Mouse (Mus musculus) heart, embryonic 16.5 days (tissue): ENCODE results near the gene Camkmt. TPM values are rescaled to one million over a fixed set of nuclear protein-coding genes. Genes with fewer than 3 reads are reported as not detected.

Experiments used
- ATAC-seq: fragments of 200-750 bp; cut with Nextera tagmentation; replicated peaks from 2 replicates; pipeline ENCODE4 v1.8.0; 2017; ENCODE audit warnings: moderate number of reproducible peaks; ENCODE audit not compliant: insufficient read depth, low FRiP score; ENCODE audit errors: extremely low read depth
- H3K27ac ChIP-seq: fragments of 300-500 bp; sonication (generic); 2 replicates; pipeline ENCODE4 v1.5.1; 2014; ENCODE audit warnings: mild to moderate bottlenecking, low read length, control low read depth, moderate library complexity
- H3K27me3 ChIP-seq: fragments of 300-500 bp; sonication (generic); 2 replicates; pipeline ENCODE4 v1.6.1; 2014; ENCODE audit warnings: low read length, mixed read lengths; ENCODE audit not compliant: control insufficient read depth, insufficient read depth
- H3K36me3 ChIP-seq: fragments of 300-500 bp; sonication (generic); 2 replicates; pipeline ENCODE4 v1.6.1; 2014; ENCODE audit not compliant: control insufficient read depth, insufficient read depth
- H3K4me1 ChIP-seq: fragments of 300-500 bp; sonication (generic); 2 replicates; pipeline ENCODE4 v1.6.1; 2014; ENCODE audit warnings: low read length, mixed read lengths; ENCODE audit not compliant: control insufficient read depth, insufficient read depth
- H3K4me2 ChIP-seq: fragments of 300-500 bp; sonication (generic); 2 replicates; pipeline ENCODE4 v1.6.1; 2014; ENCODE audit warnings: low read depth, mild to moderate bottlenecking, control low read depth, low read length
- H3K4me3 ChIP-seq: fragments of 300-500 bp; sonication (generic); 2 replicates; pipeline ENCODE4 v1.5.1; 2014; ENCODE audit warnings: mild to moderate bottlenecking, control low read depth, low read length
- H3K9ac ChIP-seq: fragments of 300-500 bp; sonication (generic); 2 replicates; pipeline ENCODE4 v1.6.1; 2014; ENCODE audit warnings: low read length, control low read depth
- H3K9me3 ChIP-seq: fragments of 300-500 bp; sonication (generic); replicated peaks from 2 replicates; pipeline ENCODE4 v1.6.1; 2016; ENCODE audit warnings: low read length; ENCODE audit not compliant: control insufficient read depth
- WGBS: fragments of 180-500 bp; shearing (Covaris S2); extraction: QIAGEN DNeasy Blood & Tissue Kit; methylation state at CpG from one replicate; pipeline ENCODE4 v1.1.7; 2014; 5-methylcytosine and 5-hydroxymethylcytosine counted together
- polyA plus RNA-seq: library from polyadenylated mRNA; unstranded; fragments of >200 nt; fragmentation: Nextera tagmentation; extraction: Ambion mirVana; gene quantifications from 2 replicates; pipeline ENCODE4 v1.2.1, GENCODE M21; 2015

The Camkmt gene
- polyA plus RNA-seq, 1 experiment from 2014 or later: 6.7 TPM

DNA sequence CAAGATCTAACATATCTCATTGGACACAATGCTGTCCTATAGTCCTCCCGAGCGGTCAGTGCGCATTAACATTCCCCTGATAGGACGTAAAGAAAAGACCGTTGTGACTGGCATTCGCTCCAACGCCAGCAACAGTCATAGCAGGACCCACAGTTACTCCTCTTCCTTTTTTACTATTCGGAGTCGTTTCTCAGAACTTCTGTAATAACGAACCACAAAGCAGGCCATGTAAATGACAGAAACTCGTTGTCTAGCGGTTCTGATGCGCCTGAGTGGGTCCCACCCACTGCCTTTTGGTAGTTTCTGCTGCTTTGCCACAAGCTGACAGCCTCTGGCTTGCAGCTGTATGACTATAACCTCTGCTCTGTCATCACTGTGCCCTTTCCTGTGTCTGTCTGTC is 253.1 kb downstream of the Camkmt start:
- Histone ChIP-seq H3K36me3 (no peaks in the 10 kb centered on the region), H3K27me3 (no peaks in the 10 kb centered on the region), H3K9ac (no peak overlapping the region), H3K27ac (no peak overlapping the region), H3K4me2 (no peak overlapping the region), H3K4me1 (no peaks in the 10 kb centered on the region), H3K9me3 (no peaks in the 10 kb centered on the region), H3K4me3 (no peak overlapping the region)
- no peak for ATAC-seq
- 85% methylated on average over 13 of the region's 13 CpGs for WGBS

- no peak for ATAC-seq
- 70% methylated on average over 6 of the region's 6 CpGs for WGBS
Measured at GRCm38 (mm10) chr17:85346701-85347100, 256.3 kb downstream of the Camkmt start.

GRCm38 (mm10) chr17:85349331-85349935 is 259.1 kb downstream of the Camkmt start:
- Histone ChIP-seq H3K9ac (no peak overlapping the region), H3K36me3 (no peaks in the 10 kb centered on the region), H3K4me1 (no peaks in the 10 kb centered on the region), H3K9me3 (no peaks in the 10 kb centered on the region), H3K27me3 (no peaks in the 10 kb centered on the region), H3K4me2 (no peak overlapping the region), H3K4me3 (no peak overlapping the region), H3K27ac (no peak overlapping the region)
- 62% methylated on average over 8 of the region's 8 CpGs for WGBS
- no peak for ATAC-seq

More at GRCm38 (mm10) chr17:85346701-85347100, 256.3 kb downstream of the Camkmt start:
- H3K4me2 ChIP-seq: no peak overlapping the region
- H3K4me1 ChIP-seq: no peaks in the 10 kb centered on the region
- H3K36me3 ChIP-seq: no peaks in the 10 kb centered on the region
- H3K9me3 ChIP-seq: no peaks in the 10 kb centered on the region
- no peaks in the 10 kb centered on the region for H3K27me3 ChIP-seq
- H3K4me3 ChIP-seq: no peak overlapping the region
- H3K27ac ChIP-seq: no peak overlapping the region
- H3K9ac ChIP-seq: no peak overlapping the region

DNA sequence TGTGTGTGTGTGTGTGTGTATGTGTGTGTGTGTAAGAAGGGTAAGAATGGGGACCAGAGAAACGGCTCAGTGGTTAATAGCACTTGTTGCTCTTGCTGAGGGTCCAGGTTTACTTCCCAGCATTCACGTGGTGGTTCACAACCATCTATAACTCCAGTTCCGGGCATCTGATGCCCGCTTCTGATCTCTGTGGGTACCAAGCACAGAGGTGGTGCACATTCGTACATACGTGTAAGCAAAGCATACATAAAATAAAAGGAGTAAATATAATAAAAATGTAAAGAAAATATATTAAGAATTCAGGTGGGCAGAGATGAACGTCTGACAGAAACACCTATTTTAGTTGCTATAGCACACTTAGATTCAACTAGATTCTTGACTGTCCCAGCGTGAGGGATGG is 260.9 kb downstream of the Camkmt start:
- Histone ChIP-seq H3K9me3 (no peaks in the 10 kb centered on the region), H3K27ac (no peak overlapping the region), H3K4me1 (no peaks in the 10 kb centered on the region), H3K36me3 (no peaks in the 10 kb centered on the region), H3K9ac (no peak overlapping the region), H3K27me3 (no peaks in the 10 kb centered on the region), H3K4me3 (no peak overlapping the region), H3K4me2 (no peak overlapping the region)
- no peak for ATAC-seq
- WGBS: 85% methylated on average over 8 of the region's 8 CpGs

GRCm38 (mm10) chr17:85352731-85353130 is 262.4 kb downstream of the Camkmt start:
- no peaks in the 10 kb centered on the region for H3K9me3 ChIP-seq
- H3K4me3 ChIP-seq: no peak overlapping the region
- no peak for ATAC-seq
- no peaks in the 10 kb centered on the region for H3K27me3 ChIP-seq
- H3K36me3 ChIP-seq: no peaks in the 10 kb centered on the region
- no peaks in the 10 kb centered on the region for H3K4me1 ChIP-seq
- no peak overlapping the region for H3K4me2 ChIP-seq
- no peak overlapping the region for H3K9ac ChIP-seq
- WGBS: 81% methylated on average over 7 of the region's 7 CpGs
- no peak overlapping the region for H3K27ac ChIP-seq

GRCm38 (mm10) chr17:85353191-85353590 is 262.8 kb downstream of the Camkmt start:
- 75% methylated on average over 6 of the region's 6 CpGs for WGBS
- Histone ChIP-seq H3K4me2 (no peak overlapping the region), H3K4me3 (no peak overlapping the region), H3K27ac (no peak overlapping the region), H3K9ac (no peak overlapping the region), H3K4me1 (no peaks in the 10 kb centered on the region), H3K36me3 (no peaks in the 10 kb centered on the region), H3K9me3 (no peaks in the 10 kb centered on the region), H3K27me3 (no peaks in the 10 kb centered on the region)
- ATAC-seq: no peak

GRCm38 (mm10) chr17:85353636-85354035 is 263.3 kb downstream of the Camkmt start:
- Histone ChIP-seq H3K9me3 (no peaks in the 10 kb centered on the region), H3K27me3 (no peaks in the 10 kb centered on the region), H3K27ac (no peak overlapping the region), H3K36me3 (no peaks in the 10 kb centered on the region), H3K4me2 (no peak overlapping the region), H3K4me3 (no peak overlapping the region), H3K4me1 (no peaks in the 10 kb centered on the region), H3K9ac (no peak overlapping the region)
- WGBS: 72% methylated on average over 10 of the region's 10 CpGs
- ATAC-seq: no peak

DNA sequence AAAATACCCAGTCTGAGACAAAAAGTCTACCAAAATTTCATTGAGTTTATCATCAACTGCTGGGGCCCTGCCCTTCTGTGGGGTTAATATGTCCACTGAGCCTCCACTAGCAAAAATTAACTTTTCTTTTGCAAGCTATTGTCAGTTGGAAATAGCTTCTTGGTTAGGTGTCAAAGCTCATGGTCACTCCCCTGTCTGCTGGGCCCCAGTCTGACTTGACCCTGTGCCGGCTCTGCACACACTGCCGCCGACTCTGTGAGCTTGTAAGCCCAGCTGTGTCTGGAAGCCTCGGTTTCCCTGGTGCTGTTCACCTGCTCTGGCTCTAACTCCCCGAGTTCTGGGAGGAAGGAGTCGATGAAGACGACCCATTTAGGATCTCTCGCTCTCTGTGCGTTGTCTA is 265.0 kb downstream of the Camkmt start:
- H3K9ac ChIP-seq: no peak overlapping the region
- no peaks in the 10 kb centered on the region for H3K4me1 ChIP-seq
- no peak overlapping the region for H3K4me3 ChIP-seq
- H3K36me3 ChIP-seq: no peaks in the 10 kb centered on the region
- no peak for ATAC-seq
- H3K4me2 ChIP-seq: no peak overlapping the region
- H3K27ac ChIP-seq: no peak overlapping the region
- 83% methylated on average over 9 of the region's 9 CpGs for WGBS
- no peaks in the 10 kb centered on the region for H3K9me3 ChIP-seq
- no peaks in the 10 kb centered on the region for H3K27me3 ChIP-seq

DNA sequence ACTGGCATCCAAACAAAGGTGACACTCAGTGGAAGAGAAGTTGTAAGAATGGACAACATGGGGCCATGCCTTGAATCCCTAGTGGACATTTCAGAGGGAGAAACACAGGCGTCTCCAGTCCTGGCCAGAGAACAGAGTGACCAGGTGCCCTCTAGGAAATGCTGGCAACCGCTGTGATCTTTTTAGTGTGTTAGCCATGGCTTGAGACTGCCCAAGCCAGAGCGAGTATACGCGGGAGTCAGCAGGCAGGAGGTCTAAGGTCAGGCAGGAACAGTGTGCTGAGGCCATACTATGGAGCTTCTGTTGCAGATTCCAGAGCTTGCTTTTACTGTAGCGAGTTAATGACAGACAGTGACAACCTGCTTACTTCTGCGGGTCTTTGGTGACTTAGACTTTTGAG is 270.7 kb downstream of the Camkmt start:
- H3K27ac ChIP-seq: no peak overlapping the region
- WGBS: 76% methylated on average over 7 of the region's 7 CpGs
- no peak for ATAC-seq
- no peak overlapping the region for H3K4me3 ChIP-seq
- H3K9ac ChIP-seq: no peak overlapping the region
- no peaks in the 10 kb centered on the region for H3K4me1 ChIP-seq
- no peak overlapping the region for H3K4me2 ChIP-seq
- H3K27me3 ChIP-seq: no peaks in the 10 kb centered on the region
- no peaks in the 10 kb centered on the region for H3K36me3 ChIP-seq
- H3K9me3 ChIP-seq: no peaks in the 10 kb centered on the region
